Mouse (Mus musculus) ES-E14 (cell line): ENCODE measurements around the gene Pnrc2.

Source experiments
- HCFC1 ChIP-seq: IDR thresholded peaks from 2 replicates; pipeline ENCODE4 v1.6.1; 2012; ENCODE audit warnings: low read length, inconsistent platforms, borderline replicate concordance; ENCODE audit not compliant: insufficient read depth
- ZC3H11A ChIP-seq: IDR thresholded peaks from 2 replicates; pipeline ENCODE4 v1.6.1; 2012; ENCODE audit warnings: low read depth, mild to moderate bottlenecking, inconsistent platforms, low read length, borderline replicate concordance

DNA sequence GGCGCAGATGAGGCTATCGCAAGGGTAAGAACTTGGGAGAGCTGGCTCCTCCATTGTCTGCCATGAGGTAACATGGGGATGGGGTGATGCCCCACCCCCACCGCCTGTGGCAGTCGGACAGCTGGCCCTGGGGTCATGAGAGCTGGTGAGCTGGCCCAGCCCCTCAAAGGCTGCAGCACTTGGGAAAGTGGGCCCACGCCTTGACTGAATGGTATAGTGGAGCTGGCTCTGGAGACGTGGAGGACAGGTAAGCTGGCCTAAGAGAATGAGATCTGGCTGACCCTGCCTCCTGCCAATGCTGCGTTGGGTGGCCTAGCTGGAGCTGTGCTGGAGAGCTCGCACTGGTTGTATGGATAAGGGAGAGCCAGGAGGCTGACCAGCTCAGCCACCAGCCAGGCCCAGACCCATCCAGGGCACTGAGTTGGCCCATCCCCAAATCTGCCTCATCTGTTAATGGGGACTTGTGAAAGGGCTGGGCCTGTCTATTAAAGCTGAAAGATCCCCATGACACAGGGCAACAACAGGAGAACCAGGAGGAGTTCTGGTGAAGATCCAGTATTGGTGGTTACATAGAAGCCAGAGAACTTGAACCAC lies 39.4 kb downstream of the Pnrc2 start:
- TF ChIP-seq HCFC1, result no peak
- TF ChIP-seq ZC3H11A, result no peak
